In the genomic region with DNA sequence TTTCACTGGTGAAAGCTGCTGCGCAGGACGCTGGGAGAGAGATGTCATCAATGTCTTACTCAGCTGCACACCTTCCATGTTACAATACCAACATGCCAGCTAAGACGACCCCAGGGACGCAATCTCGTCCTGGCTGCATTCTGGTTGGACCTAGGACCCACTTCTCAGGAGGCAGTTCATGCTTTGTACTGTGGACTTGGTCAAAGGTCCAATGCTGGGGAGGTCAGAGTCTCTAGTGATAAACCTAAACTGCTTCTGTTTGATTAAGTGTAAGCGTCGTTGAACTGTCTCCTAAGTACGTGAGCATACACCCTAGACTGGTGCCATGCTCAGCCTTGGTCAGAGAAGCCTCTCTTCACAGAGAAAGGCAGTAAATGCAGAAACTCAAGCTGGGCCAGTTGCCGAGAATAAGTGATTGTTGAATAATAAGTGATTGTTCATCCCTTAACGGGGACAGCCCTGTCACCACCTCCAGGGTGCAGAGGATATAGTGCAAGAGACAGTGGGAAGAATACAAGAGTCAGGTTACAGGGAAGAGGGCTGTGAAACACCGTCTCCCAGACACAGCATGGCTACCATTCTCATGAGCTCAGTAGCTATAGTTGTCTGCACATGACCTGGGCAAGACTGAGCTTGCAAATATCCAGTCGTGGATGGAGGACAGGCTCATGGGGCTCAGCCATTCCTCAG, we compare ENCODE assay signal across 1 mouse cellular context.
TF ChIP-seq lines count a peak whose summit lies in the region.

No protein-coding gene starts in this region.

TF ChIP-seq in myocyte, 11 proteins besides CTCF, POLR2A, EP300 and RAD21 (continued from another document):
- TF ChIP-seq MYOG (IDR thresholded peaks at IDR 0.05; ENCODE audit: control insufficient read depth in 1 of 3, insufficient read depth in 1 of 3, insufficient read length in 2 of 3, low read depth in 2 of 3): no peak
TF ChIP-seq in myocyte: peak in this region for 0.
